Mouse (Mus musculus) gastrocnemius, adult 2 months (tissue): ENCODE data around the gene Prkar2b. TPM values are rescaled to one million over a fixed set of nuclear protein-coding genes. Genes with fewer than 3 reads are reported as not detected.

ENCODE experiments used
- DNase-seq: peaks from one replicate; pipeline ENCODE4 v3.0.0; 2022
- H3K27ac ChIP-seq: fragments of 200-600 bp; 2 replicates; pipeline ENCODE4 v1.8.1; 2022; ENCODE audit warnings: mild to moderate bottlenecking
- H3K4me3 ChIP-seq: fragments of 200-600 bp; 2 replicates; pipeline ENCODE4 v1.8.1; 2022; ENCODE audit warnings: mild to moderate bottlenecking, moderate library complexity
- CTCF ChIP-seq: fragments of 200-600 bp; IDR thresholded peaks from 2 replicates; pipeline ENCODE4 v1.8.1; 2022; ENCODE audit warnings: antibody characterized with exemption, mild to moderate bottlenecking, moderate library complexity
- intact Hi-C: fragments of 180-260 bp; cut with DNase I; formaldehyde crosslinking; loops from one replicate; pipeline ENCODE4 v1.15.1; 2025
- total RNA-seq, 2 experiments: library from RNA; stranded (reverse); gene quantifications; 2 replicates each; pipeline ENCODE4 v1.2.3; 2021

The Prkar2b gene
- total RNA-seq, 2 experiments from 2014 or later, result 0.28 to 1.1 TPM

GRCm38 (mm10) chr12:32085189-32085588 lies 24.1 kb upstream of the Prkar2b start:
- DNase-seq, result no peak
- intact Hi-C loops, result no loop called here
- Histone ChIP-seq H3K27ac (no peak overlapping the region), H3K4me3 (no peak overlapping the region)
- TF ChIP-seq CTCF, result no peak

DNA sequence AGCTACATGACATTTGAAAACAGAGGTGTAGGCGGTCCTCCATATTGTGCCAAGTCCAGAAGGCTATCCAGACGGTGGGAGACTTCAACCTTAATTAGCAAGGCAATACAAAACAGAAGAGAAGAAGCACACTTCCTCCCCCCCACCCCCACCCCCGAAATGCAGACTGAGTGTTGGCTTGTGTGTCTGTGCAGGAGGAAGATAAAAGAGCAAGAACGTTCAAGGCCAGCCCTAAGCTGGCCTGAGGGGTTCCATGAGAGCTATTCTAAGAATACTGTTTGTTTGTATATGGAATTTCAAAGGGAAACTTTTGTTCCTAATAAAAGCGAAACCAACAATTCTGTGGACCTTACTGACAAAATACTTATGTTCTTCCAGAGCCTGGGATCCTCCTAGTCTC lies 23.5 kb upstream of the Prkar2b start:
- no peak for TF ChIP-seq CTCF
- intact Hi-C loops, result no loop called here
- Histone ChIP-seq H3K4me3 (no peak overlapping the region), H3K27ac (no peak overlapping the region)
- no peak for DNase-seq

DNA sequence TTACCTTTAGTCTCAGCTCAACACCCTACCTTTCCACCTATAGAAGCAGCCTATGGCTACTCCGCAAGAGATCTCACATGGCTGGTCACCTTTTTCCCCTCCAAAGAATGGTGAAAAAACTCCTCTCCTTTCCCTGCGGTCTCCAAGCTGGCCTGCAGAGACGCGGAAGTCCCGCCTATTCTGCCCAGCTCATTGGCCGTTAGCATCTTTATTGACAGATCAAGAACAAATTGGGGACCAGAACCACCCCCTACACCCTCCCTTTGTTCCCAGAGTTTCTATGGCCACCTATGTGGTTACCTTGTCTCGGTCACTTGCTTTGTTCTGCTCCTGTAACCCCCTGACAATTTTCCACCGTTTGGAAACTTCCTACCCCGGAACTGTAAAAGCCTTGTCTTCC lies 19.6 kb upstream of the Prkar2b start:
- TF ChIP-seq CTCF, result no peak
- no peak overlapping the region for H3K27ac ChIP-seq
- intact Hi-C loops, result no loop called here
- no peak overlapping the region for H3K4me3 ChIP-seq
- DNase-seq, result no peak

- intact Hi-C loops, result no loop called here
- TF ChIP-seq CTCF, result no peak
- H3K4me3 ChIP-seq, result no peak overlapping the region
- no peak for DNase-seq
- H3K27ac ChIP-seq, result no peak overlapping the region
These were observed 16.3 kb upstream of the Prkar2b start for GRCm38 (mm10) chr12:32077403-32077802.

DNA sequence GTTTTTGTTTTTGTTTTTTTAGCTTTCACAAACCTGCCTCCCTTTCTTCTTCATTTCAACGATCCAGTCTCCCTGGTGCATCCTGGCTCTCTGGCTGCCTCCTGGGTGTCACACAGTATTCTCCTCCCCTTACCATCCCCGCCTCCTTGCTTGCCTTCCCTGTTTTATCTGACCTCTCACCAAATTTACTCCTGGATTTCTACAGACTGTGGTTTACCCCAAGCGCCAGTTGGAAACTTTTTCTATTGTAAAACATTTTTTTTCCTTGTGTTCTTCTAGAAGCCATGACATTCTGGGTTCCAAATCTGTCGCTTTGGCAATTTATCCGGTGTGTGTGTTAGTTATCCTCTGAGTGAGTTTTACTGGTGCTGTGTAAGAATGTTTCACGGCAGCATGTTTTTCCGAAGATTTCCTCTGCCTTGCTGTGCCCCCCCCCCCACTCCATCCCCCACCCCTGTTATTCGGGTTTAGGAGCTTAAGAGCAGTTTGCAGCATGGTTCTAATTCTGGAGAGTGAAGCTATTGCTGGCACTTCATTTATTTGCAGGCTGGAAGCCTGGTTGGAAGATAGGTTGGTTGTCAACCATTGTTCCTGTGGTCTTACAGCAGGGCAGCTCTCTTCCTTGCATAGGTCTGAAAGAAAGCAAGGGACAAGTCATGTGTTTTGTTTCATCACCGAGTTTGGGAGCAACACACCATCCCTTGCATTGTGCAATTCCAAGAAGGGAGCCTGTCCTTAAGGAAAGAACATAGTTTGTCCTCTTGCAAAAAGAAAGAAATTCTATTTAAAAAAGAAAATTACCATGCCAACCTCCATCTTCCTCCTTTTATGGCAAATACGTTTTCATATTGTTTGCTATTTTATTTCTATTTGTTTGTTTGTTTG lies 15.0 kb upstream of the Prkar2b start:
- no peak for DNase-seq
- H3K27ac ChIP-seq, result no peak overlapping the region
- TF ChIP-seq CTCF, result no peak
- intact Hi-C loops, result no loop called here
- H3K4me3 ChIP-seq, result no peak overlapping the region

GRCm38 (mm10) chr12:32074271-32074670 lies 13.2 kb upstream of the Prkar2b start:
- TF ChIP-seq CTCF, result no peak
- Histone ChIP-seq H3K27ac (no peak overlapping the region), H3K4me3 (no peak overlapping the region)
- intact Hi-C loops, result no loop called here
- no peak for DNase-seq

- no peak overlapping the region for H3K27ac ChIP-seq
- intact Hi-C loops, result no loop called here
- no peak overlapping the region for H3K4me3 ChIP-seq
- DNase-seq, result no peak
- no peak for TF ChIP-seq CTCF
These were observed 4.9 kb upstream of the Prkar2b start for GRCm38 (mm10) chr12:32066004-32066403.

GRCm38 (mm10) chr12:32060247-32061089 lies 628 bp downstream of the Prkar2b start:
- no peak for DNase-seq
- TF ChIP-seq CTCF, result no peak
- peak overlapping the region; percentile 87 for H3K4me3 ChIP-seq

GRCm38 (mm10) chr12:32059707-32060106 lies 1.4 kb downstream of the Prkar2b start:
- DNase-seq, result no peak
- TF ChIP-seq CTCF, result no peak
- H3K27ac ChIP-seq, result no peak overlapping the region
- H3K4me3 ChIP-seq, result no peak overlapping the region
- intact Hi-C loops, result no loop called here

More at GRCm38 (mm10) chr12:32060247-32061089, 628 bp downstream of the Prkar2b start:
- peak overlapping the region; percentile 66 for H3K27ac ChIP-seq
- intact Hi-C loops, result no loop called here

DNA sequence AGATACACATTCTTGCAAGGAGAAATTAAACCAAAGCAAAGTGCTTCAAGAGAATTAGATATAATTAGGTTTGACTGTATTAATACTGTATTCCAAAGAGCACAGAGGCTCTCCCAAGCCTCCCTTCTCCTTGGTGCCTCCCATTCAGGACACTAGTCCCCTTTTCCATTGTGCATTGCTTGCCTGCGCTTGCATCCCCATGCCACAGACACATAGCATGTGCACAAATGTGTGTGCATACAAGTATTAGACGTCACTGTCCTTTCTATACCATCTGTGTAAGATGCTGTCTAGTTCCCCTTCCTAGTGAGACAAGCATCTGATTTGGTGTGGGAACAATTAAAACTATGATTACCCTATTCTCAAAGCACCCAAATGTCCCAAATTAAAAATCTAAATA lies 2.0 kb downstream of the Prkar2b start:
- intact Hi-C loops, result no loop called here
- no peak overlapping the region for H3K27ac ChIP-seq

GRCm38 (mm10) chr12:32057461-32058199 lies 3.5 kb downstream of the Prkar2b start:
- intact Hi-C loops, result no loop called here
- DNase-seq, result no peak
- H3K27ac ChIP-seq, result no peak overlapping the region
- H3K4me3 ChIP-seq, result no peak overlapping the region
- no peak for TF ChIP-seq CTCF

More for the DNA sequence above, 2.0 kb downstream of the Prkar2b start:
- no peak for DNase-seq
- H3K4me3 ChIP-seq, result no peak overlapping the region
- TF ChIP-seq CTCF, result no peak

DNA sequence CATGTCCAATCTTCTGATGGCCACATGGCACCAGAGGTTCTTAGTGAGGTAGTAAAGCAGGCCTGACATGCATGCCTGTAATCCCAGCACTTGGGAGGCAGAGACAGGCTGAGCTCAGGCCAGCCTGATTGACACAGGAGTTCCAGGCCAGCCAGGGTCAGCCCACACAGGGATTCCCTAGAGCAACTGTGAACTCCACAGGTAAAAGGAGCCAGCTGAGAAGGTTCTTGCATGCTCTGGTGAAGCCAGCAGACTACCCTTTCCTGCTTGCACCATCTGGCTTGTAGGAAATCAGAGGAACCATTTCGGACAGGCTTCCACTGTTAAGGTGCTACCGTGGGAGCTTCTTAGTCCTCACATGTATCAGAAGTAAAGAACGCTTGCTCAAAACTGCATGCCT lies 5.3 kb downstream of the Prkar2b start:
- intact Hi-C loops, result no loop called here
- H3K27ac ChIP-seq, result no peak overlapping the region
- DNase-seq, result no peak
- no peak for TF ChIP-seq CTCF
- no peak overlapping the region for H3K4me3 ChIP-seq
